Mouse (Mus musculus): ENCODE results near the gene Armh1. TPM values are rescaled to one million over a fixed set of nuclear protein-coding genes. Genes with fewer than 3 reads are reported as not detected.
A peak's percentile ranks its signal among the peaks of the same experiment; 100 is the strongest.
"Not testable (repeated sequence)": the region's sequence is repeated elsewhere in the genome, so short reads cannot be mapped to it uniquely, and the experiment has no call there.

Gene Armh1
- polyA plus RNA-seq, 1 experiment from 2014 or later = 0.65 TPM

DNA sequence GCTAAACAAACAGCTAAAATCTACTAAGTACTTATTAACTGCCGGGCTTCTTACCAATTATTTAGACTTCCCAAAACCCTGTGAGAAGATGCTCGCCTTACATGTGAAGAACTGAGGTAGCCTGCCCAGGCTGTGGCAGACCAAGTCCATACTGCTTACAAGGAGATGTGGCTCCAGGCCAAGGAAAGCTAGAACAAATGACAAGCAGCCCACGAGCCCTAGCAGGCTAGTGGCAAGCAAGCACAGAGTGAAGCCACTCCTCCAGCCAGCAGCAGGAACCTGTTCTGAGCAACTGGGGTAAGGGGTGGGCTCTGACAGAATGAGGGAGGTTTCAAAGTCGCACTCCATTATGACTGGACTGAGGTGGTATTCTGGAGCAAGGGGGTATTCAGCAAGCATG lies 22.8 kb upstream of the Armh1 start:
- H3K27me3 ChIP-seq (replicated peaks; ENCODE audit: control insufficient read depth, insufficient read depth, low read length) = no peaks in the 10 kb centered on the region
- H3K4me3 ChIP-seq (replicated peaks; ENCODE audit: low read length) = no peak overlapping the region
- no peak for ATAC-seq
- peaks cover 41% of the 10 kb centered on the region for H3K36me3 ChIP-seq (ENCODE audit: control insufficient read depth, insufficient read depth)
- H3K9me3 ChIP-seq (ENCODE audit: control insufficient read depth, low read length) = peaks cover 10% of the 10 kb centered on the region; the same call in 1 of the 2 replicates
- no peaks in the 10 kb centered on the region; the same call in 1 of the 2 replicates for H3K4me1 ChIP-seq (replicated peaks; ENCODE audit: control insufficient read depth, insufficient read depth, low read length)
- no peak overlapping the region for H3K4me2 ChIP-seq (ENCODE audit: low read length)
- WGBS = 85% methylated on average over 4 of the region's 4 CpGs
- H3K9ac ChIP-seq (replicated peaks; ENCODE audit: low read depth, low read length) = no peak overlapping the region
- H3K27ac ChIP-seq (ENCODE audit: low read length) = no peak overlapping the region

- Histone ChIP-seq H3K27me3 (replicated peaks; ENCODE audit: control insufficient read depth, insufficient read depth, low read length) (no peaks in the 10 kb centered on the region), H3K4me1 (replicated peaks; ENCODE audit: control insufficient read depth, insufficient read depth, low read length) (no peaks in the 10 kb centered on the region), H3K4me3 (replicated peaks; ENCODE audit: low read length) (no peak overlapping the region), H3K27ac (ENCODE audit: low read length) (no peak overlapping the region), H3K4me2 (ENCODE audit: low read length) (no peak overlapping the region), H3K36me3 (ENCODE audit: control insufficient read depth, insufficient read depth) (peaks cover 38% of the 10 kb centered on the region), H3K9ac (replicated peaks; ENCODE audit: low read depth, low read length) (no peak overlapping the region), H3K9me3 (ENCODE audit: control insufficient read depth, low read length) (peaks cover 10% of the 10 kb centered on the region; the same call in 1 of the 2 replicates)
- ATAC-seq = peak; percentile 31; the same call in 1 of the 2 replicates
- WGBS = 4% methylated on average over 12 of the region's 12 CpGs
Observed at GRCm38 (mm10) chr4:117272459-117272858, 20.5 kb upstream of the Armh1 start.

GRCm38 (mm10) chr4:117270278-117270677 lies 18.4 kb upstream of the Armh1 start:
- Histone ChIP-seq H3K27ac (ENCODE audit: low read length) (no peak overlapping the region), H3K9ac (replicated peaks; ENCODE audit: low read depth, low read length) (no peak overlapping the region), H3K9me3 (ENCODE audit: control insufficient read depth, low read length) (peaks cover 10% of the 10 kb centered on the region; the same call in 1 of the 2 replicates), H3K4me1 (replicated peaks; ENCODE audit: control insufficient read depth, insufficient read depth, low read length) (no peaks in the 10 kb centered on the region), H3K4me3 (replicated peaks; ENCODE audit: low read length) (no peak overlapping the region), H3K36me3 (ENCODE audit: control insufficient read depth, insufficient read depth) (peaks cover 22% of the 10 kb centered on the region), H3K27me3 (replicated peaks; ENCODE audit: control insufficient read depth, insufficient read depth, low read length) (no peaks in the 10 kb centered on the region), H3K4me2 (ENCODE audit: low read length) (no peak overlapping the region)
- 11% methylated on average over 6 of the region's 6 CpGs for WGBS
- ATAC-seq = peak; percentile 61

- Histone ChIP-seq H3K27me3 (replicated peaks; ENCODE audit: control insufficient read depth, insufficient read depth, low read length) (no peaks in the 10 kb centered on the region), H3K27ac (ENCODE audit: low read length) (no peak overlapping the region), H3K4me3 (replicated peaks; ENCODE audit: low read length) (no peak overlapping the region), H3K4me2 (ENCODE audit: low read length) (no peak overlapping the region), H3K9me3 (ENCODE audit: control insufficient read depth, low read length) (no peaks in the 10 kb centered on the region), H3K36me3 (ENCODE audit: control insufficient read depth, insufficient read depth) (peaks cover 5% of the 10 kb centered on the region), H3K4me1 (replicated peaks; ENCODE audit: control insufficient read depth, insufficient read depth, low read length) (no peaks in the 10 kb centered on the region), H3K9ac (replicated peaks; ENCODE audit: low read depth, low read length) (no peak overlapping the region)
- ATAC-seq = no peak
- WGBS = 90% methylated on average over 25 of the region's 25 CpGs
Observed at GRCm38 (mm10) chr4:117267831-117268437, 16.0 kb upstream of the Armh1 start.

GRCm38 (mm10) chr4:117267284-117267683 lies 15.4 kb upstream of the Armh1 start:
- ATAC-seq = peak; percentile 58; the same call in 1 of the 2 replicates
- no peak overlapping the region for H3K27ac ChIP-seq (ENCODE audit: low read length)
- H3K36me3 ChIP-seq (ENCODE audit: control insufficient read depth, insufficient read depth) = peaks cover 4% of the 10 kb centered on the region; the same call in 1 of the 2 replicates
- no peak overlapping the region for H3K4me3 ChIP-seq (replicated peaks; ENCODE audit: low read length)
- H3K4me1 ChIP-seq (replicated peaks; ENCODE audit: control insufficient read depth, insufficient read depth, low read length) = no peaks in the 10 kb centered on the region
- H3K4me2 ChIP-seq (ENCODE audit: low read length) = no peak overlapping the region
- H3K9me3 ChIP-seq (ENCODE audit: control insufficient read depth, low read length) = no peaks in the 10 kb centered on the region
- H3K9ac ChIP-seq (replicated peaks; ENCODE audit: low read depth, low read length) = no peak overlapping the region
- H3K27me3 ChIP-seq (replicated peaks; ENCODE audit: control insufficient read depth, insufficient read depth, low read length) = no peaks in the 10 kb centered on the region
- 0% methylated on average over 2 of the region's 2 CpGs for WGBS

DNA sequence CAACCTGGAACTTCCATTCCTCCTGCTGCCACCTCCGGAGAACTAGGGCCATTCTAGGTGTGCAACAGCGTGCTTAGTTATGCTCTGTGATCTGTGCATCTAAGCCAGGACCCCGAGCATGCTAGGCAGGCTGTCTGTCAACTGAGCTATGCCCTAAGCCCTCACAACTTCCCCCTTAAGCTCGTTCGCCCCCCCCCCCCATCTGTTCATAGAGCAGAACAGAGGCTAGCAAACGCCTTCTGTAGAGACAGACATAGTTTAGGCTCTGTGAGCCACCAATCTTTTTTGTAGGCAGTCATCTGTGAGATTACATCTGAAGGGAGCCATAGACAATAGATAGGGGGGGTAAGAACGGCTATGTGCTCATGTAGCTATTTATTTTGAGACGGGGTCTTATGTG lies 11.1 kb upstream of the Armh1 start:
- WGBS = 43% methylated on average over 8 of the region's 8 CpGs
- H3K27me3 ChIP-seq (replicated peaks; ENCODE audit: control insufficient read depth, insufficient read depth, low read length) = no peaks in the 10 kb centered on the region
- no peaks in the 10 kb centered on the region for H3K9me3 ChIP-seq (ENCODE audit: control insufficient read depth, low read length)
- no peaks in the 10 kb centered on the region for H3K36me3 ChIP-seq (ENCODE audit: control insufficient read depth, insufficient read depth)
- no peak overlapping the region for H3K4me2 ChIP-seq (ENCODE audit: low read length)
- peak; percentile 43; the same call in 1 of the 2 replicates for ATAC-seq
- no peak overlapping the region for H3K9ac ChIP-seq (replicated peaks; ENCODE audit: low read depth, low read length)
- H3K4me1 ChIP-seq (replicated peaks; ENCODE audit: control insufficient read depth, insufficient read depth, low read length) = no peaks in the 10 kb centered on the region
- H3K4me3 ChIP-seq (replicated peaks; ENCODE audit: low read length) = no peak overlapping the region
- no peak overlapping the region for H3K27ac ChIP-seq (ENCODE audit: low read length)

GRCm38 (mm10) chr4:117262101-117262913 lies 10.4 kb upstream of the Armh1 start:
- Histone ChIP-seq H3K36me3 (ENCODE audit: control insufficient read depth, insufficient read depth) (no peaks in the 10 kb centered on the region), H3K4me2 (ENCODE audit: low read length) (no peak overlapping the region), H3K4me3 (replicated peaks; ENCODE audit: low read length) (no peak overlapping the region), H3K9ac (replicated peaks; ENCODE audit: low read depth, low read length) (no peak overlapping the region), H3K27me3 (replicated peaks; ENCODE audit: control insufficient read depth, insufficient read depth, low read length) (no peaks in the 10 kb centered on the region), H3K27ac (ENCODE audit: low read length) (no peak overlapping the region), H3K9me3 (ENCODE audit: control insufficient read depth, low read length) (no peaks in the 10 kb centered on the region), H3K4me1 (replicated peaks; ENCODE audit: control insufficient read depth, insufficient read depth, low read length) (no peaks in the 10 kb centered on the region)
- no peak for ATAC-seq
- WGBS = 73% methylated on average over 13 of the region's 13 CpGs

GRCm38 (mm10) chr4:117261222-117261621 lies 9.3 kb upstream of the Armh1 start:
- Histone ChIP-seq H3K9ac (replicated peaks; ENCODE audit: low read depth, low read length) (no peak overlapping the region), H3K36me3 (ENCODE audit: control insufficient read depth, insufficient read depth) (no peaks in the 10 kb centered on the region), H3K4me3 (replicated peaks; ENCODE audit: low read length) (no peak overlapping the region), H3K9me3 (ENCODE audit: control insufficient read depth, low read length) (no peaks in the 10 kb centered on the region), H3K27ac (ENCODE audit: low read length) (no peak overlapping the region), H3K27me3 (replicated peaks; ENCODE audit: control insufficient read depth, insufficient read depth, low read length) (no peaks in the 10 kb centered on the region), H3K4me2 (ENCODE audit: low read length) (no peak overlapping the region), H3K4me1 (replicated peaks; ENCODE audit: control insufficient read depth, insufficient read depth, low read length) (no peaks in the 10 kb centered on the region)
- 76% methylated on average over 2 of the region's 2 CpGs for WGBS
- no peak for ATAC-seq

DNA sequence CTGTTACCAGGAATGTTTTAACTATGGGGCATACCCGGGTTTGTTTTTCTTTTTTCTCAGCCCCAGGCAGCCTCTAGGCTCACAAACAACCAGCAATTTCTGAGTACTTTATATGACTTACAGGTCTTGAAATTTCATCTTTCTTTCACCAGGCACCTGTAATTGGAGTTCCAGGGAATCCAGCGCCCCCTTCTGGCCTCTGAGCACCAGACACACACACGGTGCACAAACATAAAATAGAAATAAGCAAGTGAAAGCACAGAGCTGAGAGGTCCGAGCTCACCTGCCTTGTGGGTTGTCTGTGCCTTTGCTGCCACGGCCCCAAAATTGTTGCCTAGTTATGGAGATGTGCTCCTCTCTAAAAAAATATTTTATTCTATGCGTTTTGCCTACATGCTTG lies 8.0 kb upstream of the Armh1 start:
- not testable (repeated sequence) for ATAC-seq; H3K9me3 ChIP-seq (ENCODE audit: control insufficient read depth, low read length); H3K4me2 ChIP-seq (ENCODE audit: low read length); H3K27ac ChIP-seq (ENCODE audit: low read length); H3K4me1 ChIP-seq (replicated peaks; ENCODE audit: control insufficient read depth, insufficient read depth, low read length); H3K4me3 ChIP-seq (replicated peaks; ENCODE audit: low read length); H3K27me3 ChIP-seq (replicated peaks; ENCODE audit: control insufficient read depth, insufficient read depth, low read length); H3K36me3 ChIP-seq (ENCODE audit: control insufficient read depth, insufficient read depth); H3K9ac ChIP-seq (replicated peaks; ENCODE audit: low read depth, low read length)
- WGBS = 78% methylated on average over 6 of the region's 6 CpGs

Measured in forebrain, embryonic 16.5 days (tissue).